Mouse (Mus musculus): Measurements from ENCODE around the gene Phf12. TPM values are rescaled to one million over a fixed set of nuclear protein-coding genes. Genes with fewer than 3 reads are reported as not detected.

The Phf12 gene
- polyA plus RNA-seq, 1 experiment from 2014 or later: 15.5 TPM

- Histone ChIP-seq H3K9ac (no peak overlapping the region), H3K4me3 (no peak overlapping the region), H3K27me3 (no peaks in the 10 kb centered on the region), H3K9me3 (no peaks in the 10 kb centered on the region), H3K4me2 (no peak overlapping the region), H3K27ac (no peak overlapping the region), H3K36me3 (peaks cover 36% of the 10 kb centered on the region), H3K4me1 (peaks cover 12% of the 10 kb centered on the region)
- 84% methylated on average over 13 of the region's 13 CpGs for WGBS
- no peak for ATAC-seq (ENCODE audit: borderline replicate concordance, extremely low read depth, low FRiP score, low TSS enrichment)
Observed at GRCm38 (mm10) chr11:77989071-77989690, 6.6 kb downstream of the Phf12 start.

GRCm38 (mm10) chr11:77995556-77995955 is 13.0 kb downstream of the Phf12 start:
- peaks cover 23% of the 10 kb centered on the region; the same call in 1 of the 2 replicates for H3K36me3 ChIP-seq
- no peak overlapping the region for H3K4me2 ChIP-seq
- no peak overlapping the region for H3K27ac ChIP-seq
- H3K4me3 ChIP-seq: no peak overlapping the region
- no peaks in the 10 kb centered on the region for H3K9me3 ChIP-seq
- ATAC-seq (ENCODE audit: borderline replicate concordance, extremely low read depth, low FRiP score, low TSS enrichment): no peak
- no peaks in the 10 kb centered on the region for H3K4me1 ChIP-seq
- H3K9ac ChIP-seq: no peak overlapping the region
- WGBS: 48% methylated on average over 1 of the region's 1 CpGs
- H3K27me3 ChIP-seq: no peaks in the 10 kb centered on the region

GRCm38 (mm10) chr11:78006446-78006845 is 23.9 kb downstream of the Phf12 start:
- ATAC-seq (ENCODE audit: borderline replicate concordance, extremely low read depth, low FRiP score, low TSS enrichment): no peak
- Histone ChIP-seq H3K4me3 (no peak overlapping the region), H3K36me3 (peaks cover 60% of the 10 kb centered on the region), H3K4me1 (no peaks in the 10 kb centered on the region), H3K27me3 (no peaks in the 10 kb centered on the region), H3K27ac (no peak overlapping the region), H3K9me3 (no peaks in the 10 kb centered on the region), H3K4me2 (no peak overlapping the region), H3K9ac (no peak overlapping the region)
- WGBS: 82% methylated on average over 5 of the region's 5 CpGs

DNA sequence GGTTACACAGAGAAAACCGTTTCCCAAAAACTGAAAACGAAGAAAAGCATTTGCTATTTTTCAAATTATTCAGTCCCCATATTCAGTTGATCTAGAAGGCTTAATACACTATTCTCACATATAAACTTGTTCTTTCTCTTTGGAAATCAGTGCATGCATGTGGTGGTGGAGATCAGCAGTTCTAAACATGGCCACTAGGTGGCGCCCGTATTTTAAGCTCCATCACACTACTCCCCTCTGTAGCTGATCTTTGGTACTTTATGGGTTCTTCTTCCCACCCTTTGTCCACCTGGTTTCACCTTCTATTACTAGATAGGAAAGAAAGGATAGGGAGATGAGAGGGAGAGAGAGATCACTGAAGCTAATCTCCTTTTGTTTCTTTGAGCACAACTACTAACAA is 37.1 kb downstream of the Phf12 start:
- Histone ChIP-seq H3K9ac (no peak overlapping the region), H3K9me3 (no peaks in the 10 kb centered on the region), H3K27me3 (no peaks in the 10 kb centered on the region), H3K4me1 (no peaks in the 10 kb centered on the region), H3K4me2 (no peak overlapping the region), H3K27ac (no peak overlapping the region), H3K4me3 (no peak overlapping the region), H3K36me3 (peaks cover 88% of the 10 kb centered on the region)
- no peak; the same call in 1 of the 2 replicates for ATAC-seq (ENCODE audit: borderline replicate concordance, extremely low read depth, low FRiP score, low TSS enrichment)
- 20% methylated on average over 4 of the region's 4 CpGs for WGBS

- H3K27ac ChIP-seq: no peak overlapping the region
- no peak overlapping the region for H3K4me3 ChIP-seq
- H3K36me3 ChIP-seq: peaks cover 86% of the 10 kb centered on the region
- no peak for ATAC-seq (ENCODE audit: borderline replicate concordance, extremely low read depth, low FRiP score, low TSS enrichment)
- H3K4me2 ChIP-seq: no peak overlapping the region
- H3K27me3 ChIP-seq: no peaks in the 10 kb centered on the region
- H3K4me1 ChIP-seq: no peaks in the 10 kb centered on the region
- 74% methylated on average over 8 of the region's 8 CpGs for WGBS
- H3K9ac ChIP-seq: no peak overlapping the region
- H3K9me3 ChIP-seq: no peaks in the 10 kb centered on the region
Observed at GRCm38 (mm10) chr11:78023607-78024006, 41.1 kb downstream of the Phf12 start.

DNA sequence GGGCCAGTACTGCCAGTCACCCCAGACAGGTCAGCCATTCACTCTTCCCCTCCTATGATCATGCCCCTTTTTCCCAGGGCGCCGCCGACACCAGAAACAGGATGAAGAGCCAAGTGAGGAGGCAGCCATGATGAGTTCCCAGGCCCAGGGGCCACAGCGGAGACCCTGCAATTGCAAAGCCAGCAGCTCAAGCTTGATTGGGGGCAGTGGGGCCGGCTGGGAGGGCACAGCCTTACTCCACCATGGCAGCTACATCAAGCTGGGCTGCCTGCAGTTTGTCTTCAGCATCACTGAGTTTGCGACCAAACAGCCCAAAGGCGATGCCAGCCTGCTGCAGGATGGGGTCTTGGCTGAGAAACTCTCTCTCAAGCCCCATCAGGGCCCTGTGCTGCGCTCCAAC is 46.7 kb downstream of the Phf12 start:
- Histone ChIP-seq H3K4me2 (no peak overlapping the region), H3K9me3 (no peaks in the 10 kb centered on the region), H3K4me3 (no peak overlapping the region), H3K27me3 (no peaks in the 10 kb centered on the region), H3K4me1 (peaks cover 27% of the 10 kb centered on the region), H3K9ac (no peak overlapping the region), H3K27ac (no peak overlapping the region), H3K36me3 (peaks cover 53% of the 10 kb centered on the region)
- no peak for ATAC-seq (ENCODE audit: borderline replicate concordance, extremely low read depth, low FRiP score, low TSS enrichment)
- 90% methylated on average over 8 of the region's 8 CpGs for WGBS

DNA sequence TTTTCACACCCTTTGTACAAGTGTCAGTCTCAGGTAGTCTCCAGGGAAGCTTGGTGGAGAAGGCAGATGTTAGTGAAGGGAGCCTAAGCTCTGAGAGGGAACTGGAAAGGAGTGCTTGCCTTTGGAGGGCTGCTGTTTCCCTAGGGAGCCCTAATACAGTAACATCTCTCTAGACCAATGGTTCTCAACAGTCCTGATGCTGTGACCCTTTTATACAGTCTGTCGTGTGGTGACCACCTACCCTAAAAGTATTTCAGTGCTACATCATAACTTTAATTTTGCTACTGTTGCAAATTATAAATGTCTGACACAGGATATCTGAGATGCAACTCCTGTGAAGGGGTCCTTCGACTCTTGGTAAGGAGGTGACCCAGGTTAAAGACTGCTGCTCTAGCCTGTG is 48.0 kb downstream of the Phf12 start:
- whole genome bisulfite sequencing: 67% methylated on average over 2 of the region's 2 CpGs
- Histone ChIP-seq H3K4me2 (peak overlapping the region; percentile 15; the same call in 1 of the 2 replicates), H3K36me3 (peaks cover 49% of the 10 kb centered on the region)

GRCm38 (mm10) chr11:78031389-78031788 is 48.8 kb downstream of the Phf12 start:
- no peak for ATAC-seq (ENCODE audit: borderline replicate concordance, extremely low read depth, low FRiP score, low TSS enrichment)
- Histone ChIP-seq H3K9ac (peak overlapping the region; percentile 67; the same call in 1 of the 2 replicates), H3K4me2 (peak overlapping the region; percentile 96), H3K4me1 (peaks cover 28% of the 10 kb centered on the region), H3K27me3 (no peaks in the 10 kb centered on the region), H3K36me3 (peaks cover 42% of the 10 kb centered on the region), H3K27ac (peak overlapping the region; percentile 94; the same call in 1 of the 2 replicates), H3K4me3 (peak overlapping the region; percentile 66; the same call in 1 of the 2 replicates), H3K9me3 (no peaks in the 10 kb centered on the region)
- WGBS: 39% methylated on average over 6 of the region's 6 CpGs

More for the DNA sequence above, 48.0 kb downstream of the Phf12 start:
- H3K4me1 ChIP-seq: peaks cover 27% of the 10 kb centered on the region
- no peak for ATAC-seq (ENCODE audit: borderline replicate concordance, extremely low read depth, low FRiP score, low TSS enrichment)
- H3K9ac ChIP-seq: no peak overlapping the region
- no peaks in the 10 kb centered on the region for H3K27me3 ChIP-seq
- no peak overlapping the region for H3K4me3 ChIP-seq
- no peak overlapping the region for H3K27ac ChIP-seq
- H3K9me3 ChIP-seq: no peaks in the 10 kb centered on the region

- Histone ChIP-seq H3K27ac (peak within 1 kb of the TSS; percentile 94), H3K4me3 (peak within 1 kb of the TSS; percentile 66)
- WGBS: under 1% methylated on average over 96 of the region's 96 CpGs
Observed at GRCm38 (mm10) chr11:78031947-78032808, 49.6 kb downstream of the Phf12 start, which contains the start of gene Dhrs13. Gene Dhrs13 (plus strand): TSS chr11:78032280.

GRCm38 (mm10) chr11:78032809-78033195 is 50.2 kb downstream of the Phf12 start:
- Histone ChIP-seq H3K4me2 (peak overlapping the region; percentile 96), H3K9ac (peak overlapping the region; percentile 67), H3K4me3 (peak overlapping the region; percentile 66), H3K4me1 (peaks cover 41% of the 10 kb centered on the region), H3K27me3 (no peaks in the 10 kb centered on the region), H3K36me3 (peaks cover 28% of the 10 kb centered on the region), H3K27ac (peak overlapping the region; percentile 94), H3K9me3 (no peaks in the 10 kb centered on the region)
- no peak for ATAC-seq (ENCODE audit: borderline replicate concordance, extremely low read depth, low FRiP score, low TSS enrichment)
- 5% methylated on average over 5 of the region's 5 CpGs for WGBS

More at GRCm38 (mm10) chr11:78031947-78032808, 49.6 kb downstream of the Phf12 start, which contains the start of gene Dhrs13:
- H3K9me3 ChIP-seq: no peaks in the 10 kb centered on the region
- ATAC-seq (ENCODE audit: borderline replicate concordance, extremely low read depth, low FRiP score, low TSS enrichment): peak; percentile 90
- peak within 1 kb of the TSS; percentile 96 for H3K4me2 ChIP-seq
- H3K36me3 ChIP-seq: peaks cover 34% of the 10 kb centered on the region
- H3K4me1 ChIP-seq: peaks cover 34% of the 10 kb centered on the region
- H3K27me3 ChIP-seq: no peaks in the 10 kb centered on the region
- H3K9ac ChIP-seq: peak within 1 kb of the TSS; percentile 67

- Histone ChIP-seq H3K9ac (no peak overlapping the region), H3K27ac (no peak overlapping the region), H3K4me3 (no peak overlapping the region), H3K4me2 (no peak overlapping the region), H3K36me3 (peaks cover 15% of the 10 kb centered on the region), H3K4me1 (peaks cover 50% of the 10 kb centered on the region), H3K27me3 (no peaks in the 10 kb centered on the region), H3K9me3 (no peaks in the 10 kb centered on the region)
- 92% methylated on average over 23 of the region's 23 CpGs for WGBS
- ATAC-seq (ENCODE audit: borderline replicate concordance, extremely low read depth, low FRiP score, low TSS enrichment): no peak
Observed at GRCm38 (mm10) chr11:78033931-78034617, 51.5 kb downstream of the Phf12 start.

Data from lung, embryonic 15.5 days (tissue).